Mouse (Mus musculus): ENCODE measurements around the gene Agbl1. TPM values are rescaled to one million over a fixed set of nuclear protein-coding genes. Genes with fewer than 3 reads are reported as not detected.

The Agbl1 gene
- polyA plus RNA-seq, 1 experiment from 2014 or later = 0.22 TPM

- Histone ChIP-seq H3K4me2 (no peak overlapping the region), H3K27me3 (replicated peaks) (no peaks in the 10 kb centered on the region), H3K36me3 (no peaks in the 10 kb centered on the region), H3K27ac (replicated peaks) (no peak overlapping the region), H3K9me3 (replicated peaks) (no peaks in the 10 kb centered on the region), H3K9ac (replicated peaks) (no peak overlapping the region), H3K4me3 (replicated peaks) (no peak overlapping the region), H3K4me1 (no peaks in the 10 kb centered on the region)
- WGBS = 85% methylated on average over 3 of the region's 3 CpGs
- ATAC-seq (ENCODE audit: low FRiP score) = no peak
Measured at GRCm38 (mm10) chr7:76842146-76842545, 612.5 kb downstream of the Agbl1 start.

GRCm38 (mm10) chr7:76889416-76890209 lies 659.9 kb downstream of the Agbl1 start:
- Histone ChIP-seq H3K27ac (replicated peaks) (peak overlapping the region; percentile 33), H3K9me3 (replicated peaks) (no peaks in the 10 kb centered on the region), H3K36me3 (no peaks in the 10 kb centered on the region), H3K4me3 (replicated peaks) (peak overlapping the region; percentile 30), H3K27me3 (replicated peaks) (no peaks in the 10 kb centered on the region), H3K4me2 (peak overlapping the region; percentile 58), H3K9ac (replicated peaks) (no peak overlapping the region), H3K4me1 (peaks cover 8% of the 10 kb centered on the region; the same call in 1 of the 2 replicates)
- no peak; the same call in 1 of the 2 replicates for ATAC-seq (ENCODE audit: low FRiP score)
- 19% methylated on average over 22 of the region's 22 CpGs for WGBS

- ATAC-seq (ENCODE audit: low FRiP score) = no peak
- H3K4me3 ChIP-seq (replicated peaks) = no peak overlapping the region
- H3K36me3 ChIP-seq = no peaks in the 10 kb centered on the region
- H3K4me2 ChIP-seq = no peak overlapping the region
- H3K9ac ChIP-seq (replicated peaks) = no peak overlapping the region
- no peak overlapping the region for H3K27ac ChIP-seq (replicated peaks)
- H3K27me3 ChIP-seq (replicated peaks) = no peaks in the 10 kb centered on the region
- H3K4me1 ChIP-seq = no peaks in the 10 kb centered on the region
- WGBS = 81% methylated on average over 1 of the region's 1 CpGs
- no peaks in the 10 kb centered on the region for H3K9me3 ChIP-seq (replicated peaks)
Measured at GRCm38 (mm10) chr7:76904096-76904495, 674.4 kb downstream of the Agbl1 start.

GRCm38 (mm10) chr7:76911672-76912071 lies 682.0 kb downstream of the Agbl1 start:
- Histone ChIP-seq H3K27ac (replicated peaks) (no peak overlapping the region), H3K27me3 (replicated peaks) (no peaks in the 10 kb centered on the region), H3K4me2 (no peak overlapping the region), H3K4me1 (no peaks in the 10 kb centered on the region), H3K9ac (replicated peaks) (no peak overlapping the region), H3K36me3 (no peaks in the 10 kb centered on the region), H3K9me3 (replicated peaks) (no peaks in the 10 kb centered on the region), H3K4me3 (replicated peaks) (no peak overlapping the region)
- no peak for ATAC-seq (ENCODE audit: low FRiP score)
- 90% methylated on average over 5 of the region's 5 CpGs for WGBS

GRCm38 (mm10) chr7:76918871-76919270 lies 689.2 kb downstream of the Agbl1 start:
- H3K4me1 ChIP-seq = no peaks in the 10 kb centered on the region
- H3K27me3 ChIP-seq (replicated peaks) = no peaks in the 10 kb centered on the region
- no peak overlapping the region for H3K4me3 ChIP-seq (replicated peaks)
- H3K9ac ChIP-seq (replicated peaks) = no peak overlapping the region
- H3K4me2 ChIP-seq = no peak overlapping the region
- no peaks in the 10 kb centered on the region for H3K36me3 ChIP-seq
- no peak for ATAC-seq (ENCODE audit: low FRiP score)
- H3K9me3 ChIP-seq (replicated peaks) = no peaks in the 10 kb centered on the region
- H3K27ac ChIP-seq (replicated peaks) = no peak overlapping the region

- Histone ChIP-seq H3K9me3 (replicated peaks) (no peaks in the 10 kb centered on the region), H3K27me3 (replicated peaks) (no peaks in the 10 kb centered on the region), H3K4me1 (no peaks in the 10 kb centered on the region), H3K4me2 (no peak overlapping the region), H3K9ac (replicated peaks) (no peak overlapping the region), H3K27ac (replicated peaks) (no peak overlapping the region), H3K36me3 (no peaks in the 10 kb centered on the region), H3K4me3 (replicated peaks) (no peak overlapping the region)
- 61% methylated on average over 2 of the region's 2 CpGs for WGBS
- ATAC-seq (ENCODE audit: low FRiP score) = no peak
Measured at GRCm38 (mm10) chr7:76921671-76922070, 692.0 kb downstream of the Agbl1 start.

- H3K36me3 ChIP-seq = no peaks in the 10 kb centered on the region
- H3K27me3 ChIP-seq (replicated peaks) = no peaks in the 10 kb centered on the region
- no peak overlapping the region for H3K27ac ChIP-seq (replicated peaks)
- no peak overlapping the region for H3K4me2 ChIP-seq
- H3K4me1 ChIP-seq = no peaks in the 10 kb centered on the region
- no peak overlapping the region for H3K4me3 ChIP-seq (replicated peaks)
- ATAC-seq (ENCODE audit: low FRiP score) = no peak
- no peaks in the 10 kb centered on the region for H3K9me3 ChIP-seq (replicated peaks)
- no peak overlapping the region for H3K9ac ChIP-seq (replicated peaks)
Measured at GRCm38 (mm10) chr7:76935219-76935618, 705.5 kb downstream of the Agbl1 start.

GRCm38 (mm10) chr7:76941531-76941930 lies 711.8 kb downstream of the Agbl1 start:
- Histone ChIP-seq H3K27me3 (replicated peaks) (no peaks in the 10 kb centered on the region), H3K27ac (replicated peaks) (no peak overlapping the region), H3K4me2 (no peak overlapping the region), H3K9me3 (replicated peaks) (no peaks in the 10 kb centered on the region), H3K36me3 (no peaks in the 10 kb centered on the region), H3K9ac (replicated peaks) (no peak overlapping the region), H3K4me1 (no peaks in the 10 kb centered on the region), H3K4me3 (replicated peaks) (no peak overlapping the region)
- ATAC-seq (ENCODE audit: low FRiP score) = no peak

GRCm38 (mm10) chr7:76971334-76971733 lies 741.6 kb downstream of the Agbl1 start:
- 18% methylated on average over 3 of the region's 3 CpGs for WGBS
- no peaks in the 10 kb centered on the region for H3K4me1 ChIP-seq
- no peak overlapping the region for H3K4me2 ChIP-seq
- H3K27me3 ChIP-seq (replicated peaks) = no peaks in the 10 kb centered on the region
- no peaks in the 10 kb centered on the region for H3K36me3 ChIP-seq
- H3K4me3 ChIP-seq (replicated peaks) = no peak overlapping the region
- no peaks in the 10 kb centered on the region for H3K9me3 ChIP-seq (replicated peaks)
- no peak overlapping the region for H3K27ac ChIP-seq (replicated peaks)
- H3K9ac ChIP-seq (replicated peaks) = no peak overlapping the region
- no peak for ATAC-seq (ENCODE audit: low FRiP score)

- no peak overlapping the region for H3K4me2 ChIP-seq
- H3K4me3 ChIP-seq (replicated peaks) = no peak overlapping the region
- H3K4me1 ChIP-seq = no peaks in the 10 kb centered on the region
- no peaks in the 10 kb centered on the region for H3K9me3 ChIP-seq (replicated peaks)
- H3K36me3 ChIP-seq = no peaks in the 10 kb centered on the region
- H3K27me3 ChIP-seq (replicated peaks) = no peaks in the 10 kb centered on the region
- no peak for ATAC-seq (ENCODE audit: low FRiP score)
- WGBS = 96% methylated on average over 3 of the region's 3 CpGs
- no peak overlapping the region for H3K9ac ChIP-seq (replicated peaks)
- no peak overlapping the region for H3K27ac ChIP-seq (replicated peaks)
Measured at GRCm38 (mm10) chr7:77009571-77009970, 779.9 kb downstream of the Agbl1 start.

- no peaks in the 10 kb centered on the region for H3K4me1 ChIP-seq
- H3K4me3 ChIP-seq (replicated peaks) = no peak overlapping the region
- no peaks in the 10 kb centered on the region for H3K9me3 ChIP-seq (replicated peaks)
- H3K27ac ChIP-seq (replicated peaks) = no peak overlapping the region
- H3K36me3 ChIP-seq = no peaks in the 10 kb centered on the region
- ATAC-seq (ENCODE audit: low FRiP score) = no peak
- H3K27me3 ChIP-seq (replicated peaks) = no peaks in the 10 kb centered on the region
- no peak overlapping the region for H3K4me2 ChIP-seq
- H3K9ac ChIP-seq (replicated peaks) = no peak overlapping the region
Measured at GRCm38 (mm10) chr7:77029019-77029418, 799.3 kb downstream of the Agbl1 start.

GRCm38 (mm10) chr7:77076033-77076432 lies 846.3 kb downstream of the Agbl1 start:
- ATAC-seq (ENCODE audit: low FRiP score) = no peak
- Histone ChIP-seq H3K4me1 (no peaks in the 10 kb centered on the region), H3K9me3 (replicated peaks) (no peaks in the 10 kb centered on the region), H3K36me3 (no peaks in the 10 kb centered on the region), H3K27ac (replicated peaks) (no peak overlapping the region), H3K4me3 (replicated peaks) (no peak overlapping the region), H3K9ac (replicated peaks) (no peak overlapping the region), H3K4me2 (no peak overlapping the region), H3K27me3 (replicated peaks) (no peaks in the 10 kb centered on the region)

All from neural tube, embryonic 15.5 days (tissue).